Mouse (Mus musculus): ENCODE data around the gene Gm21650.
"Not testable (repeated sequence)": the region's sequence is repeated elsewhere in the genome, so short reads cannot be mapped to it uniquely, and the experiment has no call there.

The Gm21650 gene

GRCm38 (mm10) chrY:77692508-77692907 lies at the start of gene Gm21650:
TSS of gene Gm21650 (plus strand) at chrY:77692808.
- not testable (repeated sequence) for DNase-seq (ENCODE audit: low spot score)
